ENCODE assay signal across 27 mouse cellular contexts in the genomic region with DNA sequence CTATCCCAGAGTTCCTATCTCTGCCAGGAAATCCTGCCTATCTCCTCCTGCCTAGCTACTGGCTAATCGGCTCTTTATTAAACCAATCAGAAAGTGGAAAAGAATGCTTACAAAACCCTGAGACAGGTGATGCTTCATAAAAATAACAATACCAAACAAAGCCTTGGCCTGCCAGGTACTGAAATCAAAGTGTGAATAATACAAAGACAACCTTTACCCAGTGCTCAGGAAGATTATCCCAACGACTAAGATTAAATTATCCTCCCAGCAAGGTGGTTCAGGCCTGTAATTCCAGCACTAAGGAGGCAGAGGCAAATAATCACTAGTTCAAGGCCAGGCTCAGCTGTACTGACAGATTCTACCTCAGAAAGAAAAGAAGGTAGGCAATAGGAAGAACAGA. TPM values are rescaled to one million over a fixed set of nuclear protein-coding genes. Genes with fewer than 3 reads are reported as not detected.
DNase-seq lines count a peak whose midpoint lies in the region; ATAC-seq lines count a peak whose summit lies in the region.
"Had no signal": no experiment of that assay in that cellular context is flagged by ENCODE, and none has a peak within 500 bp of the region (broad histone marks: within the 10 kb centered on the region; RNA-seq: fewer than 3 reads in every experiment).

No protein-coding gene starts in this region.

- WGBS in liver, embryonic 13.5 days (ENCODE audit: insufficient replicate concordance): 61% methylated on average over 2 of the region's 2 CpGs
- WGBS in liver, embryonic 12.5 days (ENCODE audit: insufficient replicate concordance): 58% methylated on average over 2 of the region's 2 CpGs
- WGBS in heart, embryonic 11.5 days (ENCODE audit: insufficient replicate concordance): 71% methylated on average over 2 of the region's 2 CpGs

- no peak for ATAC-seq in liver, embryonic 13.5 days (ENCODE audit: low read depth)
- ATAC-seq in liver, embryonic 12.5 days: no peak
- no peak for ATAC-seq in heart, embryonic 11.5 days (replicated peaks; ENCODE audit: insufficient number of reproducible peaks, low FRiP score, low TSS enrichment)
- ATAC-seq: CD4-positive, CD25-positive, alpha-beta regulatory T cell, adult 4 months; forebrain, embryonic 14.5 days; forebrain, embryonic 16.5 days had no signal

- peaks cover 7% of the 10 kb centered on the region; the same call in 1 of the 2 replicates for H3K36me3 ChIP-seq in liver, embryonic 13.5 days
- peaks cover 9% of the 10 kb centered on the region for H3K36me3 ChIP-seq in liver, embryonic 12.5 days
- H3K36me3 ChIP-seq in heart, embryonic 11.5 days (ENCODE audit: control insufficient read depth, insufficient read depth, low read length): no peaks in the 10 kb centered on the region
- H3K36me3 ChIP-seq: embryonic facial prominence, embryonic 15.5 days; forebrain, embryonic 12.5 days had no signal

- H3K27ac ChIP-seq in liver, embryonic 13.5 days: peak overlapping the region; percentile 55
- no peak overlapping the region for H3K27ac ChIP-seq in liver, embryonic 12.5 days
- H3K27ac ChIP-seq in heart, embryonic 11.5 days (ENCODE audit: low read depth, low read length): no peak overlapping the region
- H3K27ac ChIP-seq: embryonic facial prominence, embryonic 13.5 days; embryonic facial prominence, embryonic 15.5 days; forebrain, embryonic 10.5 days; forebrain, embryonic 12.5 days had no signal

- H3K9me3 ChIP-seq in liver, embryonic 13.5 days (replicated peaks): no peaks in the 10 kb centered on the region
- H3K9me3 ChIP-seq in liver, embryonic 12.5 days (replicated peaks): no peaks in the 10 kb centered on the region
- H3K9me3 ChIP-seq in heart, embryonic 11.5 days (replicated peaks; ENCODE audit: control insufficient read depth, low read length): no peaks in the 10 kb centered on the region
- H3K9me3 ChIP-seq: embryonic facial prominence, embryonic 15.5 days; forebrain, embryonic 10.5 days; forebrain, embryonic 12.5 days had no signal

- peaks cover 55% of the 10 kb centered on the region for H3K4me1 ChIP-seq in liver, embryonic 13.5 days (replicated peaks)
- H3K4me1 ChIP-seq in liver, embryonic 12.5 days: peaks cover 52% of the 10 kb centered on the region
- H3K4me1 ChIP-seq in heart, embryonic 11.5 days (ENCODE audit: control insufficient read depth, insufficient read depth, low read length): no peaks in the 10 kb centered on the region; the same call in 1 of the 2 replicates
- H3K4me1 ChIP-seq: embryonic facial prominence, embryonic 13.5 days; embryonic facial prominence, embryonic 15.5 days; forebrain, embryonic 10.5 days; forebrain, embryonic 12.5 days had no signal

- H3K27me3 ChIP-seq in liver, embryonic 13.5 days: no peaks in the 10 kb centered on the region
- H3K27me3 ChIP-seq in liver, embryonic 12.5 days (replicated peaks): no peaks in the 10 kb centered on the region
- H3K27me3 ChIP-seq in heart, embryonic 11.5 days (ENCODE audit: control insufficient read depth, insufficient read depth, low read length): no peaks in the 10 kb centered on the region
- H3K27me3 ChIP-seq: CH12.LX; embryonic facial prominence, embryonic 13.5 days; embryonic facial prominence, embryonic 15.5 days; forebrain, embryonic 12.5 days had no signal

- no peak overlapping the region for H3K4me3 ChIP-seq in liver, embryonic 13.5 days (replicated peaks)
- no peak overlapping the region for H3K4me3 ChIP-seq in liver, embryonic 12.5 days
- H3K4me3 ChIP-seq in heart, embryonic 11.5 days (ENCODE audit: low read depth, low read length): no peak overlapping the region
- H3K4me3 ChIP-seq: embryonic facial prominence, embryonic 13.5 days; embryonic facial prominence, embryonic 15.5 days; erythroblast, embryonic 14.5 days; forebrain, embryonic 10.5 days; forebrain, embryonic 12.5 days had no signal

- no peak for DNase-seq in liver, embryonic 13.5 days
- peak; percentile 20 for DNase-seq in ES-CJ7 (ENCODE audit: low read depth, low spot score)
- peak; percentile 9 for DNase-seq in ZHBTc4 (ENCODE audit: low read depth, low spot score)
- DNase-seq: adrenal gland, adult 2 months; adrenal gland, postnatal 10 days; adrenal gland, postnatal 25 days; B cell, adult 2 months; cerebellum, adult 11 months; cerebellum, adult 18-20 months; cerebellum, adult 8-10 months; cerebellum, adult 9-11 months; cerebellum, postnatal 14 days; cerebellum, postnatal 36 days; embryo, embryonic 11 days had no signal

- no peak overlapping the region for H3K4me2 ChIP-seq in liver, embryonic 13.5 days
- H3K4me2 ChIP-seq in liver, embryonic 12.5 days: no peak overlapping the region
- no peak overlapping the region for H3K4me2 ChIP-seq in heart, embryonic 11.5 days
- H3K4me2 ChIP-seq: embryonic facial prominence, embryonic 13.5 days; embryonic facial prominence, embryonic 15.5 days; forebrain, embryonic 12.5 days had no signal

- H3K9ac ChIP-seq in liver, embryonic 13.5 days: no peak overlapping the region
- no peak overlapping the region for H3K9ac ChIP-seq in liver, embryonic 12.5 days
- no peak overlapping the region for H3K9ac ChIP-seq in heart, embryonic 11.5 days (ENCODE audit: low read depth, low read length)
- H3K9ac ChIP-seq: embryonic facial prominence, embryonic 13.5 days; embryonic facial prominence, embryonic 15.5 days; forebrain, embryonic 12.5 days had no signal

RNA-seq across cellular contexts. Expression of a gene that starts 29.1 kb away (rescaled TPM):
- 24.0 and 28.1 TPM in 2 replicates for polyA plus RNA-seq in liver, embryonic 13.5 days (2015; fragmentation: Nextera tagmentation; extraction: Ambion mirVana)
- polyA plus RNA-seq in liver, embryonic 12.5 days (2016; fragmentation: Nextera tagmentation; extraction: Ambion mirVana): 38.8 and 41.4 TPM in 2 replicates
- polyA plus RNA-seq in heart, embryonic 11.5 days (2014; fragmentation: Nextera tagmentation; extraction: Ambion mirVana): 21.4 and 24.4 TPM in 2 replicates

RNA-seq across cellular contexts. Expression of a gene that starts 54.3 kb away (rescaled TPM):
- polyA plus RNA-seq in liver, embryonic 13.5 days (2015; fragmentation: Nextera tagmentation; extraction: Ambion mirVana): not detected in 2 replicates
- polyA plus RNA-seq in liver, embryonic 12.5 days (2016; fragmentation: Nextera tagmentation; extraction: Ambion mirVana): not detected in 2 replicates
- polyA plus RNA-seq in heart, embryonic 11.5 days (2014; fragmentation: Nextera tagmentation; extraction: Ambion mirVana): not detected in 2 replicates
- polyA plus RNA-seq: adrenal gland, adult 2 months; brain, embryonic 14.5 days; CD4-positive, CD25-positive, alpha-beta regulatory T cell, adult 4 months; embryonic facial prominence, embryonic 11.5 days; embryonic facial prominence, embryonic 13.5 days; embryonic facial prominence, embryonic 15.5 days; erythroblast, embryonic 14.5 days; forebrain, embryonic 10.5 days; forebrain, embryonic 12.5 days; forebrain, embryonic 14.5 days; forebrain, embryonic 16.5 days had no signal
